8 mouse cellular contexts compared by ENCODE assay signal in genomic region chr15:88837199-88837932, GRCm38 (mm10). TPM values are rescaled to one million over a fixed set of nuclear protein-coding genes. Genes with fewer than 3 reads are reported as not detected.
A peak's percentile ranks its signal among the peaks of the same experiment; 100 is the strongest.
DNase-seq lines count a peak whose midpoint lies in the region; ATAC-seq lines count a peak whose summit lies in the region.

No protein-coding gene starts in this region.

- peak overlapping the region; percentile 47 for H3K4me3 ChIP-seq in embryonic facial prominence, embryonic 15.5 days (replicated peaks)
- peak overlapping the region; percentile 50 for H3K4me3 ChIP-seq in lung, embryonic 15.5 days
- H3K4me3 ChIP-seq in neural tube, embryonic 15.5 days (replicated peaks): peak overlapping the region; percentile 46

- no peaks in the 10 kb centered on the region for H3K27me3 ChIP-seq in embryonic facial prominence, embryonic 15.5 days
- no peaks in the 10 kb centered on the region for H3K27me3 ChIP-seq in lung, embryonic 15.5 days
- no peaks in the 10 kb centered on the region for H3K27me3 ChIP-seq in neural tube, embryonic 15.5 days (replicated peaks)

- peak overlapping the region; percentile 75 for H3K4me2 ChIP-seq in embryonic facial prominence, embryonic 15.5 days (replicated peaks)
- peak overlapping the region; percentile 93 for H3K4me2 ChIP-seq in lung, embryonic 15.5 days
- peak overlapping the region; percentile 75 for H3K4me2 ChIP-seq in neural tube, embryonic 15.5 days

- no peak overlapping the region; the same call in 1 of the 2 replicates for H3K27ac ChIP-seq in embryonic facial prominence, embryonic 15.5 days (replicated peaks)
- H3K27ac ChIP-seq in lung, embryonic 15.5 days: peak overlapping the region; percentile 75
- H3K27ac ChIP-seq in neural tube, embryonic 15.5 days (replicated peaks): peak overlapping the region; percentile 39

- WGBS in embryonic facial prominence, embryonic 15.5 days: under 1% methylated on average over 39 of the region's 39 CpGs
- under 1% methylated on average over 39 of the region's 39 CpGs for WGBS in lung, embryonic 15.5 days
- WGBS in neural tube, embryonic 15.5 days: under 1% methylated on average over 38 of the region's 39 CpGs

- peak overlapping the region; percentile 37; the same call in 1 of the 2 replicates for H3K9ac ChIP-seq in embryonic facial prominence, embryonic 15.5 days
- peak overlapping the region; percentile 44 for H3K9ac ChIP-seq in lung, embryonic 15.5 days
- H3K9ac ChIP-seq in neural tube, embryonic 15.5 days (replicated peaks): peak overlapping the region; percentile 44

- intact Hi-C loops in heart, postnatal 10 days (cut with DNase I): no loop called here

- H3K9me3 ChIP-seq in embryonic facial prominence, embryonic 15.5 days (replicated peaks): no peaks in the 10 kb centered on the region
- no peaks in the 10 kb centered on the region for H3K9me3 ChIP-seq in lung, embryonic 15.5 days
- H3K9me3 ChIP-seq in neural tube, embryonic 15.5 days (replicated peaks): no peaks in the 10 kb centered on the region

- H3K4me1 ChIP-seq in embryonic facial prominence, embryonic 15.5 days: peaks cover 24% of the 10 kb centered on the region
- peaks cover 35% of the 10 kb centered on the region for H3K4me1 ChIP-seq in lung, embryonic 15.5 days
- peaks cover 29% of the 10 kb centered on the region for H3K4me1 ChIP-seq in neural tube, embryonic 15.5 days

- peak; percentile 65 for DNase-seq in CD4-positive helper T cell, adult 2 months (ENCODE audit: low read depth, low spot score)
- peak; percentile 97 for DNase-seq in R1 (ENCODE audit: low read depth, low spot score)
- DNase-seq in heart, postnatal 10 days: peak; percentile 80 to 81
- peak; percentile 84 to 94 for DNase-seq in kidney, postnatal 25 days
- no peak for DNase-seq in cerebellum, postnatal 36 days

- H3K36me3 ChIP-seq in embryonic facial prominence, embryonic 15.5 days: no peaks in the 10 kb centered on the region
- no peaks in the 10 kb centered on the region for H3K36me3 ChIP-seq in lung, embryonic 15.5 days
- H3K36me3 ChIP-seq in neural tube, embryonic 15.5 days: no peaks in the 10 kb centered on the region

- peak; percentile 32; the same call in 1 of the 2 replicates for ATAC-seq in embryonic facial prominence, embryonic 15.5 days (ENCODE audit: insufficient number of reproducible peaks, low FRiP score, low TSS enrichment, low read depth)
- ATAC-seq in lung, embryonic 15.5 days (ENCODE audit: borderline replicate concordance, extremely low read depth, low FRiP score, low TSS enrichment): peak; percentile 55; the same call in 1 of the 2 replicates
- peak; percentile 70 for ATAC-seq in neural tube, embryonic 15.5 days (ENCODE audit: low FRiP score)

RNA-seq across cellular contexts. Expression of gene Creld2, which starts 17.9 kb away (rescaled TPM):
- 86.5 and 87.7 TPM in 2 replicates for polyA plus RNA-seq in embryonic facial prominence, embryonic 15.5 days (2015; fragmentation: Nextera tagmentation; extraction: Ambion mirVana)
- total RNA-seq in heart, postnatal 10 days (2021): 10 to 100 TPM; 16.8 to 20.3 TPM
- polyA plus RNA-seq in lung, embryonic 15.5 days (2015; fragmentation: Nextera tagmentation; extraction: Ambion mirVana): 107 and 110 TPM in 2 replicates
- 63.8 and 71.3 TPM in 2 replicates for polyA plus RNA-seq in neural tube, embryonic 15.5 days (2015; fragmentation: Nextera tagmentation; extraction: Ambion mirVana)

RNA-seq across cellular contexts. Expression of gene Alg12, which starts 18.2 kb away (rescaled TPM):
- 10.7 and 14.2 TPM in 2 replicates for polyA plus RNA-seq in embryonic facial prominence, embryonic 15.5 days (2015; fragmentation: Nextera tagmentation; extraction: Ambion mirVana)
- 1 to 10 TPM; 8.6 to 8.8 TPM for total RNA-seq in heart, postnatal 10 days (2021)
- 11.7 and 14.4 TPM in 2 replicates for polyA plus RNA-seq in lung, embryonic 15.5 days (2015; fragmentation: Nextera tagmentation; extraction: Ambion mirVana)
- polyA plus RNA-seq in neural tube, embryonic 15.5 days (2015; fragmentation: Nextera tagmentation; extraction: Ambion mirVana): 8.3 and 9.4 TPM in 2 replicates

RNA-seq across cellular contexts. Expression of gene Pim3, which starts 24.6 kb away (rescaled TPM):
- 63.0 and 64.8 TPM in 2 replicates for polyA plus RNA-seq in embryonic facial prominence, embryonic 15.5 days (2015; fragmentation: Nextera tagmentation; extraction: Ambion mirVana)
- total RNA-seq in heart, postnatal 10 days (2021): 10 to 100 TPM; 49.8 to 85.5 TPM
- polyA plus RNA-seq in lung, embryonic 15.5 days (2015; fragmentation: Nextera tagmentation; extraction: Ambion mirVana): 65.9 and 70.3 TPM in 2 replicates
- 66.8 and 78.7 TPM in 2 replicates for polyA plus RNA-seq in neural tube, embryonic 15.5 days (2015; fragmentation: Nextera tagmentation; extraction: Ambion mirVana)

Comparison
In these comparisons a context has a peak if more than half of its experiments do, and no peak if none do; other contexts are left out.
1. DNase-seq: peak in CD4-positive helper T cell, adult 2 months (single experiment), R1 (single experiment), heart, postnatal 10 days (2 of 2) and kidney, postnatal 25 days (2 of 2); none in cerebellum, postnatal 36 days (0 of 2).
2. Peak in every context shown above with its lines, with median percentiles within 50 percentile points of each other: ATAC-seq, H3K4me2 ChIP-seq, H3K4me3 ChIP-seq and H3K9ac ChIP-seq.